Mouse (Mus musculus): ENCODE data around the gene Sult4a1.
"Not testable (repeated sequence)": the region's sequence is repeated elsewhere in the genome, so short reads cannot be mapped to it uniquely, and the experiment has no call there.

Sult4a1 gene

DNA sequence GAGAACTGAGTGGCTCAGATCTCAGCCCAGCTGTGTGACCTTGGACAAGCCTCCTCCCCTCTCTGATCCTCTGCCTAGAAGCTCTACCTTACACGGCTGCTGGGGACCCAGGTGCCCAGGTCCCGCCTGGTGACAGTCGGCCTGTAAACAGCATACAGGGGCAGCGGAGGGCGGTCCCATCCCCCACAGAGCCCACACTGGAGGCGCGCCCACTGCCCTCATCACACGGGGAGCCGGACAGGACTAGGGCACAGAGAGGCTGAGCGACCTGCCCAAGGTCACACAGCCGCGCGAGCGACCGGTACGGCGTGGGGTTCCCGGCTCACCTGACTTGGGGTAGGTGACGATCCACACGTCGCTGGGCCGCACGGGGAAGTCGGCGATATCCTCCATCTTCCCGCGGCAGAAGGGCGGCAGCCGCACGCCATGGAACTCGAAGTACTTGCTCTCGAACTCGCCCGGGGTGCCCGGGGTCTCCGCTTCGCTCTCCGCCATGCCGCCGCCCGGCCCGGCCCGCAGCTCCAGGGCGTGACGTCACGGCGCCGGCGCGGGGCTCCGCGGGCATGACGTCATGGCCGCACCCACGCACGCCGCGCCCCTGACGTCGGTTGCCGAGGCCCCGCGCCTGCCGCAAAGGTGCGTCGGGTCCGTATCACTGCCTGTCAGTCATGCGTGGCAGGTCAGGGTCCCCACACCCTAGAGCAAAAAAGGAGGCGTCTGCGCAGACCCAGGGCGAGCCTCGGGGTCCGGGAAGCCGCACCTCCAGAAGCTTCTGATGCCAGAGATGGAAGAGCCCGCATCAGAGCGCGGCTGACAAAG lies at the start of gene Sult4a1:
Sult4a1 (minus strand) TSS at position 650 of the 819 bp plus-strand sequence.
- no peak for DNase-seq (ENCODE audit: low read depth)

DNA sequence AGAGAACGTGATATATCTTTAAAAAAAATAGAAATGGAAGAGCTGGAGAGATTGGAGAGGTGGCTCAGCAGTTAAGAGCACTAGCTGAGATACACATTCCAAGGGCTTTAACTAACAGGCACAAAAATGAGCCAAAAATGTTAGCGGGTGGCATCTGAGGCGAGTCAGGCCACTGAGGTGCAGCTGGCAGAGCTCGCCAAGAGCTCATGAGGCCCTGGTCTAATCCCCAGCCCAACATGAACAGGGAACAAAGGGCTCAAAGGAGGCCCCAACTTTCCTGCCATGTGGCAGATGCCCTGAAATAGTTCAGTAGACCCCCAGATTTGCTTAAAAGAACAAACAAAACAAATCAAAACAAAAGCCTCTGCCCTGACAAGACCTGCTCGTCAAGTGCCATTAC lies 35.4 kb upstream of the Sult4a1 start:
- no peak for DNase-seq (ENCODE audit: low read depth)

DNA sequence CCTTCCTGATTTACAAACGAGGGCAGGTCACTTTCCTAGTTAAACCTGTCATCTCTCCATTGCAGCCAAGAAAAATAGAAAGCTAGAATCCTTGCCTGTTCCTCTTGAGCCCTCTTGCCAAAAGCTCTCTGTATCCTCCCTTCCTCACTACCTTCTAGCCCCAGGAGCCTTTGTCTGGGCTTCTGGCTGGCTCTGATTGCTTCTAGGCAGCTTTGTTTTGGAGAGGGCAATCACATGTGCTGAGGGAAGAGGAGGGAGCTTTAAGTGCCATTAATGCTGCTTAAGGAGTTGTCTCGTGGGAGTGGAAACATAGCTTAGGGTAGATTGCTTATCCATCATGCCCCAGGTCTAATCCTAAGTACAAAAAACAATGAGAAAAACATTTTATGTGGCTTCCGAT lies 34.6 kb upstream of the Sult4a1 start:
- DNase-seq (ENCODE audit: low read depth), result no peak

DNA sequence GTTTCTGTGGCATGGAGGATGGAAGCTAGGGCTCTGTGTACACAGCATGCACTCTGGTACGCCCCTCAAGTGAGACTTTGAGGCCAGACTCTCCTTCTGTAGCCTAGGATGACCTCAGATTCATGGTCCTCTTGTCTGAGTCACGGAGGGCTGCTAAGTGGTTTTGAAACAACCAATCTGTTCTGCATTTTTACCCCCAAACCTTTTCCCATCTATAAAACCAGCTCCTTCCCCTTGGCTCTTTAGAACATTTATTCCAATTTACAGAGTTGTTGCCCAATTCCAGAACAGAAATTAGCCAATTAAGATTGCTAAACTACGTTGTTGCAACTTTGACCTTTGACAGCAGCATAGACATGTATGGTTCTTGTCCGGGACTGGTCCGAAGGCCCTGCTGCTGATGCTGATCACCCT lies 34.0 kb upstream of the Sult4a1 start:
- DNase-seq (ENCODE audit: low read depth), result no peak

DNA sequence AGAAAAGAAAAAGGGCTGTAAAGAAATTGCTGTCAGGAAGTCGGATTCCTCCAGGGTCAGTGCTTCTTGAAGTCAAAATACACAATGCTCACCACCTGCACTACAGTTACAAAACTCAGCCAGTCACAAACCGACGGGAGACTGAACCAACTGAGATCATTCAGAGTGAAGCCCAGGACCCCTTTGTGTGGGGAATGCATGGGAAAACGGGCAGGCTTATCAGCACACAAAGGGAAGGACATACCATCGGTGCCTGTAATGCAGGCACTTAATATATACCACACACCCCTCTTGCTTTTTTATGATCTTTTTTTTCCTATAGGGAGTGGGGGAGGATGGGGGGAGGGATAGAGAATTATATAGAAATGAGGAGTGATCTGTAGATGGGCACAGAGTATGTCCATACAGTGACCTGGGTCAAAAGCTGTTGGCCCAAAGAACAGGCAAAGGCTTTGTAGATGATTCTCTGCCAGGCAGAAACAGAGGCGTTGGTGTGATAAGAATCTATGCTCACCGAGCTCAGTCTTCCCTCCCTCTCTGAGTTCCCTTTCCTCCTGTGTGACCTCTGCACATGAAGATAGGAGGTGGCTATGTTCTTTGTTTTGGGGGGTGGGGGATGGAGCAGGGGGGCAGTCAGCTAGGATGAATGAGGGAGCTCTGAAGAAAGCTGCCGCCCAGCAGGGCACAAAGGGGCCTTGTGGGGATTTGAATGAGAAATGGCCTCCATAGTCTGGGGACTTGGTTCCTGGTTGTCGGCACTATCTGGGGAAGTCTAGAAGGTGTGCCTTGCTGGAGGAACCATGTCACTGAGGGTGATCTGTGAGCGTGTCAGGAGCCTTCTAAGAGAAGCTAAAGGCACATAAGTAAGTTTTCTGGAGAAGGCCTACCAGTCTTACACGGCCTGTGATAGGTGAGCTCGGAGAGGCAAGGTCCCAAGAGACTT lies 31.2 kb upstream of the Sult4a1 start:
- DNase-seq (ENCODE audit: low read depth), result no peak

DNA sequence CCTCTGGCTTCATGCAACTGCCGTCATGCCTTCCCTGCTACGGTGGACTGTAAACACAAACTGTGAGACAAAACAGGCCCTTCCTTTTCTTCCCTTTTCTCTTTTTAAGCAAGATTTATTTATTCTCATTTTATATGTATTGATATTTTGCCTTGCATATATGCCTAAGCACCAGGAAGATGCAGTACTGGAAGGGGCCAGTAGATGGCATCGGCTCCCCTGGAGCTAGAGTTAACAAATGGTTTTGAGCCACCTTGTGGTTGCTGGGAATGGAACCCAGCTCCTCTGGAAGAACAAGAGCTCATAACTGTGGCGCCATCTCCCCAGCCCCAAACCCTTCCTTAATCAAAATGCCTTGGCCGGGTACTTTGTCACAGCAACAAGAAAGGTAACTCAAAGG lies 29.9 kb upstream of the Sult4a1 start:
- peak; percentile 54 for DNase-seq (ENCODE audit: low read depth)

DNA sequence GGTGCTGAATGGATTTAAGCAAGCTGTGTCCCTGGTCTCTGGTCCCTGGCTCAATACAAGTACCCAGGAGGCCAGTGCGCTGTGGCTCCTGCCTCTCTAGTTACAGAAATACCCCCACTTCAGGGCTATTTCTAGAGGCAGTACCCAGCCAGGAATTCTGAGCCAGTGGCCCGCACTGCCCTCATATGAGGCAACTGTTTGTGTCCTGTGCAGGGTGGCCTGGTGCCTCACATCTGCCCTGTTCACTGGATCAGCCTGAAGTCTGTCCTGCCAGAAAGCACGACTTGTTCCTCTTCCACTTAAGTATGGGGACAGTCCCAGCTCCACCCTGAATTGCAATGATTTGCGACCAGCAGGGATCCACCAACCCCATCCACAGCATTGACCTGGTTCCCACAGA lies 27.9 kb upstream of the Sult4a1 start:
- no peak for DNase-seq (ENCODE audit: low read depth)

DNA sequence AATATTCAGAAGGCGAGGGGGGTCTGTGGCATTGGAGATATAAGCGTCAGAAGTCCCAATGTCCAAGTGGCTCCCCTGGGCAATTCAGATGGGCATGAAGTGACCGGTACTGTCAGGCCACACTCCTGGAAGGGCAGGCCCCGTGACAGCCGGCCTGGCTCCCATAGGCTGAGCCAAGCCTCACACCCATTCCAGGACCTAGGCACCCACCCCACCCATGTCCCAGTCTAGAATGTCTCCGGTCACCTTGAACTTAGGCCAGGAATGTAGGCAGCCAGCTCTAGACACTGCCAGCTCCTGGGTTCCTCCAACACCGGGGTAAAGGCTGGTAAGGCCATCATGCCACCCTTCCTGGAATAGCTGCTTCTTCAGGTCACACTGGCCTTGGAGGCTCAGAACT lies 26.4 kb upstream of the Sult4a1 start:
- DNase-seq (ENCODE audit: low read depth), result no peak

DNA sequence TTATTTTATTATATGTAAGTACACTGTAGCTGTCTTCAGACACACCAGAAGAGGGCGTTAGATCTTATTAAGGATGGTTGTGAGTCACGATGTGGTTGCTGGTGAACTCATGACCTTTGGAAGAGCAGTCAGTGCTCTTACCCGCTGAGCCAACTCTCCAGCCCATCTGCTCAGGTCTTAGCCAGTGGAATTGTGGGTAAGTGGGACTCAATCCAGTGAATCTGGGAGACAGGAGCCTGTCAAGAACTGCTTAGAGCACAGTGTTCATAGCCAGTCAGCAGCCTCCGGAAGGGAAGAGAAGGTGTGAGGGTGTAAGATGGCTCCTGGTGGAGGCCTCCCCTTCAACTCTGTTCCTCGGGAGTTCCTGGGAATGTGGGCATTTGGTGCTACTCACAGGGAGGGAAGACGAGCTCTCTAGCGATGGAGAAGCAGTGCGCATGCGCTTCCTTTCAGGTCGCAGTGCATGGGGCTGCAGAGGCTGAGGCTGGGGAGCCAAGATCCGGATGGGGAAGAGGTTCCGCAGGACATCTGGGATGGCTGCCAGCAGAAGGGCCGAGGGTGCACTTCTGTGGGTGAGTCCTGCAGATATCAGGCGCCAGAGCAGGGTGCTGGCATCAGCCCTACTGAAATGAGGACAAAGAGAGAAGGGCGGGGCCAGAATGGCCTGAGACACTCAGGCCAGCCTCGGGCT lies 25.7 kb upstream of the Sult4a1 start:
- DNase-seq (ENCODE audit: low read depth), result no peak

DNA sequence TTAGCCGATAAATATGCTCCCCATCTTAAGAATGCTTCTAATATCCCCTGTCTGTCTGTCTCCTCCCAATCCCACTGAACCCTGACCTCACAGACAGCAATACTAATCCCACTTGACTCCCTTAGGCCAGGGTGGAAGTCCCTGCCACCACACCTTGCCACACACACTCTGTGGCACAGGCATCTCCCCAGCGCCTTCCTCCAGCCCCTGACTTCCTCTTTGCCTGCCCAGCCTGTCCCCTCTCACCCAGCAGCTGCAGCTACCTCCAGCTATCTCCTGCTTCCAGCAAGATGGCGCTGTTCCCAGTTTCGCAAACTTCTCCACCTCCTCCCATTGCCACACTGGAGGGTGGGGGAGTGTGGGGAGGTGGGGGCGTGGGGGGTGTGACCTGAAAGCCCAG lies 21.3 kb upstream of the Sult4a1 start:
- no peak for DNase-seq (ENCODE audit: low read depth)

DNA sequence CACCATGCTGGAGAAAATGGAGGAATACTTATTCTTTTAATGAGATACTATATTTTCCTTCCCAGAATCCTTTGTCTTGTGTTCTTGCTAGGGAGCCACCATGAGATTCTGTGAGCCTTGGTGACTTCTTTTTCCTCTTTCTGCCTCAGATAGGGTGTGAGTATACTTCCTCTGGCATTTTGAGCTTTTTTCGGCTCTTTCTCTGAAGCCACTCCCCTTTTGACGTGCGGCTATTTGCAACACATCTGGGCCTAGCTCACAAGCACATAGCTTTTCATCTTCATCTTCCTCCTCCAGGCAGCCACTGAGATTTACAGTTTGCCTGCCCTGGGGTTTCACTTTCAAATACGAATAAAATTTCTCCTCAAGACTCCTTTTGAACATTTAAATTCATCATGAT lies 20.9 kb upstream of the Sult4a1 start:
- peak; percentile 10 for DNase-seq (ENCODE audit: low read depth)

DNA sequence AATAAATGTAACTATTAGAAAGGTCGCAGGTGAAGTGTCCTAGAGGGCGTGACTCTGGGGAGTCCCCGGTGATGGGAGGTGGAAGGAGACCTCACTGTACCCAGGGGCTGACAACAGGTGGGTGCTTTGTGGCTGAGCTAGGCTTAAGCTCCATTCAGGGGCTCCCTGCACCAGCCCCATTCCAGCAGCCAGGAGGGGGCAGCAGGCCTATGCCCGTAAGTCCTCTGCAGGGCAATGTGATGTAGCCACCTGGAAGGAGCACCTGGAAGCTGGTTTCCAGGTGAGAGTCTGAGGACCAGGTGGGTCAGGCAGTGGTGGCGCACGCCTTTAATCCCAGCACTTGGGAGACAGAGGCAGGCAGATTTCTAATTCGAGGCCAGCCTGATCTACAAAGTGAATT lies 18.5 kb upstream of the Sult4a1 start:
- no peak for DNase-seq (ENCODE audit: low read depth)

DNA sequence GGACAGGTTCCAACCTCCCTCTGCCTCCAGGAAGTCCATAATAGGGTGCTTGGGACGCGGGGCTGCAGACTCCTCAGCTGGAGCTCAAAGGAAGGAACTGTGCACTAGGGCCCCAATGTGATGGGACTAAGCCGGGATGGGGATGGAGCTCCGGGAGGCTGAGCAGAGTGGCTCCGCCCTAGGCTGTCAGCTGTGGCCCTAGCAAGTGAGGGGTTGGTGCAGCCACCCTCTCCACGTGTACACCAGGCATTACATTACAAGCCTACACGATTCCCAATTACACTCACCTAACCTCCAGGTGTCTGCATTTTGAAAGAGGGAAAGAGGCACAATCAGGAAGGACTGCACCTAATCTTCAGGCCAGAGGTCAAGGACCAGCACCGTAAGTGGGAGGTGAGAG lies 17.5 kb upstream of the Sult4a1 start, which contains the start of gene Pnpla5:
Pnpla5 (minus strand) TSS at position 101 of the 400 bp plus-strand sequence.
- no peak for DNase-seq (ENCODE audit: low read depth)

DNA sequence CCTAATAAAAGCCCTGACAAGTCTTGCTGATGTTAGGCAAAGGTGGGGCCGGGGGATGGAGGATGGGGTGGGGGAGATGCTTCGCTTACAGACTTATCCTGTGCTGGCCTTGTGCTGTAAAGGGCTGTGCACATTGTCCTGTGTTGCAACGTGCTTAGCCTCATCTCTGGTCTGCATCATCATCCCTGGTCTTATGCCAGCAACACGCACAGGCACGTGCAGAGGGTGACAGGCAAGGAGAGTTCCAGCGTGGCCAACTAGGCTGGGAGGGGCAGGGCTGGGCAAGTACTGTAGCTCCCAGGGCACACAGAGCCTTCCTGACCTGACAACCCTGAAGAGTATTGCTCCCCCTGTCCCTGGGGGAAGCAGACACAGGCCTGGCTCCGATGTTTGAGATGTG lies 15.5 kb upstream of the Sult4a1 start:
- DNase-seq (ENCODE audit: low read depth), result no peak

DNA sequence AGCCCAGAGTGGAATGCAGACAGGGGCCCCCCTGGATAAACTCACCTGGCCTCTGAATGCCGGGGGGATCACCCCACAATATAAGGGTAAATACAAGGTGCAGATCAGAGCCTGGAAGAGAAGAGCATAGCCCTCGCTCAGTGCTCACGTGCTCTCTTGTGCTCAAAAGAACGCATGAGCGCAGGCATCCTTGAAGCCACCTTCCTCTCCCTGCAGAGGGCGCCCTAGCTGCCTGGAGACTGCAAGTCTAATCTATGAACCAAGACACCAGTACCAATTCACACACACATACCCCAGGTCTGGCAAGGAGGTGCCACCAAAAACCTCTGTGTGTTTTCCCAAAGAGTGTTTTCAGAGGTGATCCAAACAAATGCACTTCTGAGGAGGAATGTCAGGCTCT lies 15.1 kb upstream of the Sult4a1 start:
- peak; percentile 23 for DNase-seq (ENCODE audit: low read depth)

DNA sequence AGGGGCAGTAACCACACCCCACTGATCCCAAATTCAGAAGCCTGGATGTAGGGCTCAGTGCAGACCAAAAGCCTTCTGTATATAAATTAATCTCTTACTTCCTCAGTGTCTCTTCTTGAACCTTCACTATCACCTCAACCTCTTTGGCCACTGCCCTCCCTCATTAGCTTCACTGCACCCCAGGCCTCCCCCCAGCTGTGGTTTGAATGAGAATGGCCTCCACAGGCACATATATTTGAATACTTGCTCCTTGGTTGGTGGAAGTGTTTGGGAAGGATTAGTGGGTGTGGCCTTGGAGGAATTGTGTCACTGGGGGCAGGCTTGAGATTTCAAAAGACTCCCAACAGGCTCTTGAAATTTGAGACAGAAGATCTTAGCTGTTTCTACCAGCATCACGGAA lies 10.9 kb upstream of the Sult4a1 start:
- no peak for DNase-seq (ENCODE audit: low read depth)

DNA sequence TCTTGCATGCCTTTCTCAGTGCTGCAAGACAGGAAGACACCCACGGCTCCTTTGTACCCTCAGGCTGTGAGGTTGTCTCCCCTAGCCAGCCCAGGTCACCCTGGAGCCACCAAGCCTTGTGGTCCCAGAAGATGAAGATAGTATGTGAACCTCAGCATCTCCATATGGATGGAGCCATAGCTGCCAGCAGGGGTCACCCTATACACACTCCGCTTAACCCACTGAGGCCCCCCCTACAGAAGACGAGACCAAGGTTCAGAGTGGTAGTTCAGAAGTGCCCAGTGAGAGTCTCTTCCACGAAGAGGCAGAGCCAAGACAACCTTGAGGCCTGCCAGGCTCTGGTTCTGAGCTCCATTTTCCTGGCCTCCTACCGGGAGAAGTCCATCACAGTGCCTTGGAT lies 10.2 kb upstream of the Sult4a1 start:
- DNase-seq (ENCODE audit: low read depth), result no peak

DNA sequence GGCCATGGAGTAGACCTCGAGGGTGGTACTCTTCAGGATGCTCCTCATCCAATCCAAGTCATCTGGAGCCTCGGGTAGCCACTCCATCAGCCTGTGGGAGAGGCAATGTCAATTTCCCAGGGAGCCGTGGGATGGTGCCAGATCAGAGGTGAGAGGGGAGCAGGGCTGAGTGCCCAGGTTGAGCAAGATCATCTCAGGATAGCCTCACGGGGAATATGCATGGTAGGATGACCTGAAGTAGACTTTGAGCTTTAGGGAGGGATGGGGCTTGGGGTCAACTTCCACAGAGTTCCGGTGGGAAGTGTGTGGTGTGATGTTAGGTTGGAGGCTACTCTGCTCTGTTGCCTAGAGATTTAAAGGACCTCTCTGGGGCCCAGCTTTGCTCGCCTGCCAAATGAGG lies 8.3 kb upstream of the Sult4a1 start:
- DNase-seq (ENCODE audit: low read depth), result no peak

DNA sequence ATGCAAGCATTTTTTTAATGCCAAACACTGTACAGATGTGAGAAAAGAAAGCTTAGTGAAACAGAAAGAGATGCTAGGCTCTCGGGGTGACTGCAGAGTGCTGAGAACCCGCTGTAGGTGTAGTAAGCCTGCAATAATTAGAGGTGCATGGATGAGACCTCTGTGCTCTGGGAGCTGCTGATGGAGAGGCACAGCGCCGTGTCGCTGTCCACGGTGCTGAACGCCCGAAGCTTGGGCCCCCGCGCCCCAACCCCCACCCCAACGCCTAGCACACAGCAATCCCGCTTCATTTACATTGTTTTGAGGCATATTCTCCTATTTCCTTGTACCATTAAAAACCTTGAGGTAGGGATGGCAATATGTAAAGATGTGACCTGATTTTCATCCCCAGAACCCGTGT lies 3.3 kb upstream of the Sult4a1 start:
- DNase-seq (ENCODE audit: low read depth), result peak; percentile 13

DNA sequence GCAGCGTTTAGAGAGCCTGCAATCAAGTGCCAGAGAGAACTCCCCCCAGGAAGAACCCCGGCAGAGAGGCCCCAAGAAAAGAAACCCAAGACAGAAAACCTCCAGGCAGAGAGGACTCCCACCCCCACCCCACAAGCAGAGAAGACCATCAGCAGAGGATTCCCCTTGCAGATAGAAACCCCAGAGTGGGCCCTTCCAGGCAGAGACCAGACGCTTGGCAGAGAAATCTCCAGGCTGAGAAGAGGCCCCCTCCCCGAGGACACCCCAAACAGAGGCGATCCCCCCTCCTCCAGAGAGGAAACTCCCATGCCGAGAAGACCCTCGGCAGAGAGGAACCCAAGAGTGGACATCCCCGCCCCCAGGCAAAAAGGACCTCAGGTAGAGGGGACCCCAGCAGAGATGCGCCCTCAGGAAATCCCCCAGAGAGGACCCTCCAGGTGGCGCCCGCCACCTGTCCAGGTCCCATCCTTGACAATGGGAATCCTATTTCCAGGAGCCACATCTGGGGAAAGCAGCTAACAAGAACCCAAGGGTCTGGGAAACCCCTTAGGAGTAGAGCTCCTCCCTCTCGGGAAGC lies 458 bp upstream of the Sult4a1 start:
- no peak for DNase-seq (ENCODE audit: low read depth)

DNA sequence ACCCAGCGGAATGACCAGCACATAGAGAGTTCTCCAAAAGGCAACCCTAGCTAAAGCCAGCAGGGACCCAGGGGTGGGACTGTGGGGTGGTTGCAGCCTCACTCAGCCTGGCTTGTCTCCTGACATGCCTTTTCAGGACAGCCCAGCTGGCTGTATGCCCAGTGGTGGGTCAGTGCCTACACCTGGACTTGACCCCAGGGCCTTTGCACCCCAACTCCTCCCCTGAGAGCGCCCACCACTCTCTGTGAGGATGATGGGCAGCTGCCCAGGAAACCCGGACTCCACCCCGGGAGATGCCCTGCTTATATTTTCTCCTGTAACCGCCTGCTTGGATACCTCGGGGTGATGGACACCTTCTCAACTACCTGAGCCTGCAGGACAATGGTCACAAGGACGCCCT lies 928 bp downstream of the Sult4a1 start:
- no peak for DNase-seq (ENCODE audit: low read depth)

DNA sequence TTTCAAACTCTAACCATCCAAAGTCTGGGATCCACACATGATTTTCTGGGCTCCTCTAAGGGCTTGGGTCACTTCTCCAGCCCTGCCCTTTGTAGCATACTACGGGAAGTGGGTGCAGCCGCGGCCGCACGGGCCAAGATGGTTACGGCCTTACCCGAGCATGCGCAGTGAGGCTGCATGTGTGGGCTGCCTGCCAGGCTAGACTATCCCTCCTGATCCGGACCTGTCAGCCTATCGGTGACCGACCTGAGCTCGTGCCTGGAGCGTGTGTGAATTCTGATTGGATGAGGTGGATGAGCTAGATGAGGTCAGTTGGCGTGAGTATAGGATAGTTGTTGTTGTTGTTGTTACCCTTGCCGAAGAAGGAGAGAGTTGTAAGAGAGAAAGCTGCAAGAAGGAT lies 8.0 kb downstream of the Sult4a1 start:
- DNase-seq (ENCODE audit: low read depth), result not testable (repeated sequence)
